Comparison of ENCODE assay signal across 9 mouse cellular contexts in genomic region chr10:29147641-29147990, GRCm38 (mm10). TPM values are rescaled to one million over a fixed set of nuclear protein-coding genes. Genes with fewer than 3 reads are reported as not detected.
DNase-seq lines count a peak whose midpoint lies in the region; ATAC-seq lines count a peak whose summit lies in the region.
"Had no signal": no experiment of that assay in that cellular context is flagged by ENCODE, and none has a peak within 500 bp of the region (broad histone marks: within the 10 kb centered on the region; RNA-seq: fewer than 3 reads in every experiment).

No protein-coding gene starts in this region.

- no peak for ATAC-seq in heart, embryonic 15.5 days (replicated peaks; ENCODE audit: insufficient number of reproducible peaks, insufficient read depth, low FRiP score, low read depth)
- no peak for ATAC-seq in hindbrain, embryonic 12.5 days (ENCODE audit: low FRiP score)
- no peak for ATAC-seq in midbrain, embryonic 13.5 days
- ATAC-seq in activated CD4-positive, CD25-positive, alpha-beta regulatory T cell, adult 4 months = no peak
- no peak for ATAC-seq in inflammation-experienced regulatory T-cells, adult 6 months

- H3K4me1 ChIP-seq in heart, embryonic 15.5 days (replicated peaks) = peaks cover 23% of the 10 kb centered on the region
- H3K4me1 ChIP-seq in hindbrain, embryonic 12.5 days = peaks cover 19% of the 10 kb centered on the region
- peaks cover 44% of the 10 kb centered on the region for H3K4me1 ChIP-seq in midbrain, embryonic 13.5 days (replicated peaks)

- H3K36me3 ChIP-seq in heart, embryonic 15.5 days = no peaks in the 10 kb centered on the region
- H3K36me3 ChIP-seq in hindbrain, embryonic 12.5 days = 0 out of 2 replicates have a peak, but pooled peaks cover 6% of the 10 kb centered on the region
- H3K36me3 ChIP-seq in midbrain, embryonic 13.5 days = peaks cover 19% of the 10 kb centered on the region

- H3K9me3 ChIP-seq in heart, embryonic 15.5 days (replicated peaks) = no peaks in the 10 kb centered on the region
- H3K9me3 ChIP-seq in hindbrain, embryonic 12.5 days (replicated peaks) = no peaks in the 10 kb centered on the region
- H3K9me3 ChIP-seq in midbrain, embryonic 13.5 days = no peaks in the 10 kb centered on the region

- peaks cover 64% of the 10 kb centered on the region for H3K27me3 ChIP-seq in heart, embryonic 15.5 days
- H3K27me3 ChIP-seq in hindbrain, embryonic 12.5 days = no peaks in the 10 kb centered on the region; the same call in 1 of the 2 replicates
- no peaks in the 10 kb centered on the region for H3K27me3 ChIP-seq in midbrain, embryonic 13.5 days

- no peak overlapping the region for H3K27ac ChIP-seq in heart, embryonic 15.5 days
- H3K27ac ChIP-seq in hindbrain, embryonic 12.5 days = peak overlapping the region; percentile 97
- peak overlapping the region; percentile 96 for H3K27ac ChIP-seq in midbrain, embryonic 13.5 days

- WGBS in heart, embryonic 15.5 days = 1% methylated on average over 12 of the region's 12 CpGs
- 0% methylated on average over 12 of the region's 12 CpGs for WGBS in hindbrain, embryonic 12.5 days
- under 1% methylated on average over 12 of the region's 12 CpGs for WGBS in midbrain, embryonic 13.5 days

- H3K9ac ChIP-seq in heart, embryonic 15.5 days = no peak overlapping the region
- H3K9ac ChIP-seq in hindbrain, embryonic 12.5 days = peak overlapping the region; percentile 85
- H3K9ac ChIP-seq in midbrain, embryonic 13.5 days (replicated peaks) = peak overlapping the region; percentile 95

- DNase-seq in heart, adult 8-10 months (ENCODE audit: low spot score) = no peak
- peak; percentile 83 for DNase-seq in R1 (ENCODE audit: low read depth, low spot score)
- DNase-seq in spleen, postnatal 4 days (ENCODE audit: low spot score in 2 of 2) = no peak

- peak overlapping the region; percentile 57 for H3K4me3 ChIP-seq in heart, embryonic 15.5 days
- peak overlapping the region; percentile 62 for H3K4me3 ChIP-seq in hindbrain, embryonic 12.5 days
- H3K4me3 ChIP-seq in midbrain, embryonic 13.5 days (replicated peaks) = peak overlapping the region; percentile 86

- H3K4me2 ChIP-seq in heart, embryonic 15.5 days = peak overlapping the region; percentile 96
- H3K4me2 ChIP-seq in hindbrain, embryonic 12.5 days (replicated peaks) = peak overlapping the region; percentile 86
- peak overlapping the region; percentile 86 for H3K4me2 ChIP-seq in midbrain, embryonic 13.5 days (replicated peaks)

RNA-seq across cellular contexts. Expression of gene Soga3, which starts 4.0 kb away (rescaled TPM):
- 0.19 and 0.51 TPM in 2 replicates for polyA plus RNA-seq in heart, embryonic 15.5 days (2015; fragmentation: Nextera tagmentation; extraction: Ambion mirVana)
- under 1 TPM in 1 of 4 experiments, not detected in 3; 0.47 TPM for total RNA-seq in heart, adult 8-10 months (2022)
- 72.8 and 90.4 TPM in 2 replicates for polyA plus RNA-seq in hindbrain, embryonic 12.5 days (2016; fragmentation: Nextera tagmentation; extraction: Ambion mirVana)
- 89.9 and 96.3 TPM in 2 replicates for polyA plus RNA-seq in midbrain, embryonic 13.5 days (2015; fragmentation: Nextera tagmentation; extraction: Ambion mirVana)
- not detected for polyA plus RNA-seq in activated CD4-positive, CD25-positive, alpha-beta regulatory T cell, adult 4 months (2017; shearing (Covaris generic))
- not detected for polyA plus RNA-seq in inflammation-experienced regulatory T-cells, adult 6 months (2017; shearing (Covaris generic))
- total RNA-seq: liver, adult 2 months had no signal
- polyA plus RNA-seq: liver, adult 2 months had no signal

RNA-seq across cellular contexts. Expression of gene Gm49353, which starts 51.1 kb away (rescaled TPM):
- not detected in 2 replicates for polyA plus RNA-seq in heart, embryonic 15.5 days (2015; fragmentation: Nextera tagmentation; extraction: Ambion mirVana)
- total RNA-seq in heart, adult 8-10 months (2022) = not detected
- 5.2 and 6.7 TPM in 2 replicates for polyA plus RNA-seq in hindbrain, embryonic 12.5 days (2016; fragmentation: Nextera tagmentation; extraction: Ambion mirVana)
- polyA plus RNA-seq in midbrain, embryonic 13.5 days (2015; fragmentation: Nextera tagmentation; extraction: Ambion mirVana) = 11.5 and 14.3 TPM in 2 replicates
- polyA plus RNA-seq in activated CD4-positive, CD25-positive, alpha-beta regulatory T cell, adult 4 months (2017; shearing (Covaris generic)) = not detected
- polyA plus RNA-seq in inflammation-experienced regulatory T-cells, adult 6 months (2017; shearing (Covaris generic)) = not detected
- total RNA-seq: liver, adult 2 months had no signal
- polyA plus RNA-seq: liver, adult 2 months had no signal

Comparison
In these comparisons a context has a peak if more than half of its experiments do, and no peak if none do; other contexts are left out.
1. RNA of gene Soga3, which starts 4.0 kb away (polyA plus RNA-seq): 89.9 to 96.3 TPM in midbrain, embryonic 13.5 days and 72.8 to 90.4 TPM in hindbrain, embryonic 12.5 days; 0.19 to 0.51 TPM in heart, embryonic 15.5 days, not detected in activated CD4-positive, CD25-positive, alpha-beta regulatory T cell, adult 4 months and not detected in inflammation-experienced regulatory T-cells, adult 6 months; every median in the first group is over 10 times any median in the second.
2. Peak in every context shown above with its lines, with median percentiles within 50 percentile points of each other: H3K4me2 ChIP-seq and H3K4me3 ChIP-seq.